Mouse (Mus musculus): Measurements from ENCODE around the gene Peli3.

Peli3 gene

GRCm38 (mm10) chr19:4909376-4909775 is 33.6 kb downstream of the Peli3 start:
- no peak for DNase-seq (ENCODE audit: low spot score)

- DNase-seq (ENCODE audit: low spot score) = no peak
These were observed 34.8 kb downstream of the Peli3 start for GRCm38 (mm10) chr19:4908107-4908506.

GRCm38 (mm10) chr19:4905979-4906794 is 36.7 kb downstream of the Peli3 start, which contains the start of gene Bbs1:
Gene Bbs1, minus strand, starts transcription at chr19:4906628.
- DNase-seq (ENCODE audit: low spot score) = peak; percentile 83

GRCm38 (mm10) chr19:4899888-4900287 is 43.0 kb downstream of the Peli3 start:
- DNase-seq (ENCODE audit: low spot score) = no peak

GRCm38 (mm10) chr19:4898972-4899371 is 44.0 kb downstream of the Peli3 start:
- no peak for DNase-seq (ENCODE audit: low spot score)

GRCm38 (mm10) chr19:4896780-4897520 is 46.0 kb downstream of the Peli3 start:
- DNase-seq (ENCODE audit: low spot score) = no peak

- no peak for DNase-seq (ENCODE audit: low spot score)
These were observed 51.1 kb downstream of the Peli3 start for GRCm38 (mm10) chr19:4891798-4892197.

GRCm38 (mm10) chr19:4889791-4890190 is 53.1 kb downstream of the Peli3 start:
- no peak for DNase-seq (ENCODE audit: low spot score)

GRCm38 (mm10) chr19:4883961-4884360 is 59.0 kb downstream of the Peli3 start:
- no peak for DNase-seq (ENCODE audit: low spot score)

All from testis, postnatal 14 days (tissue).